Mouse (Mus musculus) hindbrain, postnatal 0 days (tissue): ENCODE results near the gene Plxnb3. TPM values are rescaled to one million over a fixed set of nuclear protein-coding genes. Genes with fewer than 3 reads are reported as not detected.

Experiments used
- ATAC-seq: fragments of 200-750 bp; cut with Nextera tagmentation; 2 replicates; pipeline ENCODE4 v1.8.0; 2017; ENCODE audit warnings: mild to moderate bottlenecking, moderate TSS enrichment, moderate library complexity
- DNase-seq: peaks from one replicate; pipeline ENCODE4 v3.0.0-alpha.2; 2015; ENCODE audit warnings: low spot score
- H3K27ac ChIP-seq: fragments of 300-500 bp; sonication (generic); 2 replicates; pipeline ENCODE4 v1.5.1; 2014; ENCODE audit warnings: mild to moderate bottlenecking
- H3K27me3 ChIP-seq: fragments of 300-500 bp; sonication (generic); 2 replicates; pipeline ENCODE4 v1.6.1; 2014; ENCODE audit warnings: low read length, mixed read lengths; ENCODE audit not compliant: insufficient read depth
- H3K36me3 ChIP-seq: fragments of 300-500 bp; sonication (generic); 2 replicates; pipeline ENCODE4 v1.6.1; 2014; ENCODE audit warnings: low read length, mixed read lengths; ENCODE audit not compliant: insufficient read depth
- H3K4me1 ChIP-seq: fragments of 300-500 bp; sonication (generic); 2 replicates; pipeline ENCODE4 v1.6.1; 2014; ENCODE audit warnings: antibody characterized with exemption, low read length, mixed read lengths; ENCODE audit not compliant: insufficient read depth
- H3K4me2 ChIP-seq: fragments of 300-500 bp; sonication (generic); 2 replicates; pipeline ENCODE4 v1.6.1; 2014; ENCODE audit warnings: low read depth, mild to moderate bottlenecking, low read length, moderate library complexity, mixed read lengths
- H3K4me3 ChIP-seq: fragments of 300-500 bp; sonication (generic); 2 replicates; pipeline ENCODE4 v1.5.1; 2014; ENCODE audit warnings: low read length
- H3K9ac ChIP-seq: fragments of 300-500 bp; sonication (generic); replicated peaks from 2 replicates; pipeline ENCODE4 v1.6.1; 2014; ENCODE audit warnings: mild to moderate bottlenecking, low read length, moderate library complexity, mixed read lengths
- H3K9me3 ChIP-seq: fragments of 300-500 bp; sonication (generic); 2 replicates; pipeline ENCODE4 v1.6.1; 2016; ENCODE audit warnings: low read length, mixed read lengths
- CTCF ChIP-seq: IDR thresholded peaks from 2 replicates; pipeline ENCODE4 v1.5.1; 2016; ENCODE audit warnings: antibody characterized with exemption, control low read depth, low read depth
- WGBS: fragments of 180-500 bp; shearing (Covaris S2); extraction: QIAGEN DNeasy Blood & Tissue Kit; methylation state at CpG from one replicate; pipeline ENCODE4 v1.1.7; 2014; 5-methylcytosine and 5-hydroxymethylcytosine counted together
- polyA plus RNA-seq: library from polyadenylated mRNA; unstranded; fragments of >200 nt; fragmentation: Nextera tagmentation; extraction: Ambion mirVana; gene quantifications from 2 replicates; pipeline ENCODE4 v1.2.1, GENCODE M21; 2015
- total RNA-seq: library from RNA; depleted of rRNA; stranded (reverse); fragments of >200 nt; gene quantifications from 2 replicates; pipeline ENCODE4 v1.2.3, GENCODE M21; 2014; rRNA removed

The Plxnb3 gene
- total RNA-seq: 7.4 and 13.6 TPM in 2 replicates
- 1.8 and 2.0 TPM in 2 replicates for polyA plus RNA-seq

DNA sequence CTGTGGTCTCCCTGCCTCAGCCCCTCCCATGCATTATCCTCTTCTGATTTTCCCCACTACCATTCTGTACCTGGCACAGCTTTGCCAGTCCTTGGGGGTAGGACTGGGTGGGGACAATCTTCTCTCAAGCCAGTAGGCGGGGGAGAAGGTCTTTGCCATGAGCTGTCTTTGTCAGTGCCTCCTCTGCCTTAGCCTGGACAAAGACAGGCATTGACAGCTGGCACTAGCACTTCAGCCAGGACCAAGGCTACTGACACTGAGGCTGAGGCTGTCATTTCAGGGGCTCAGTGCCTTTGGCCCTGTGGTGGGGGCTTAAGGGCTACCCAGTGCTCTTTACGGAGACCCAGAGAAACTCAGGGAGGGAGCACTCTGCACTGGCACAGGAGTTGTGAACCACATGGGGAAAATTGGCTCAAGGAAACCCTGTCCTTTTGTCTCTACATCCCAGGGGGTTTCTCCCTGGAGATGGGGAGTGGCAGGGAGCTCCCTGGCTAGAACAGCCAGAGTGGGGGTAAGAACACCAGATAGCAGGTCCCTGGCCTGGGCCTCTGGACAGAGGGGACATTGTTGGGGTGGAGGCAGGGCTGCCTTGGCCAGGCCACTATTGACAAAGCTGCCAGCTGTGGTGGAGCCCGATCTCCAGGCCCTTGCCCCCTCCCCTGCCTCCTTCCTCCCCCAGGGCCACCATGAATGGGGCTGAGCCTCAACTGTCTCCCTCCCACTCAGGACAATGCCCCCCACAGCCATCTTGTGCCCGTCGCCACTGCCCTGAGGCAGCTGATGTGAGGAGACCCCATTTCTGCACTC, at the start of gene Plxnb3:
Gene Plxnb3, plus strand, starts transcription at position 757 of the 807 bp plus-strand sequence.
- WGBS: 62% methylated on average over 5 of the region's 5 CpGs
- H3K4me1 ChIP-seq: no peaks in the 10 kb centered on the region
- H3K9me3 ChIP-seq: no peaks in the 10 kb centered on the region
- ATAC-seq (peak; percentile 53), DNase-seq (no peak)
- no peak within 1 kb of the TSS for H3K9ac ChIP-seq
- TF ChIP-seq CTCF: no peak
- H3K4me3 ChIP-seq: no peak within 1 kb of the TSS
- H3K4me2 ChIP-seq: no peak within 1 kb of the TSS
- H3K36me3 ChIP-seq: no peaks in the 10 kb centered on the region
- no peaks in the 10 kb centered on the region for H3K27me3 ChIP-seq
- H3K27ac ChIP-seq: peak within 1 kb of the TSS; percentile 20; the same call in 1 of the 2 replicates

GRCm38 (mm10) chrX:73715476-73716108, 41.3 kb upstream of the Plxnb3 start:
- Histone ChIP-seq H3K27ac (peak overlapping the region; percentile 74), H3K9me3 (no peaks in the 10 kb centered on the region), H3K36me3 (no peaks in the 10 kb centered on the region), H3K4me1 (no peaks in the 10 kb centered on the region), H3K4me3 (peak overlapping the region; percentile 48), H3K4me2 (peak overlapping the region; percentile 60), H3K27me3 (no peaks in the 10 kb centered on the region), H3K9ac (peak overlapping the region; percentile 51)
- peak; percentile 25; the same call in 1 of the 2 replicates for ATAC-seq
- 35% methylated on average over 21 of the region's 21 CpGs for WGBS
- peak; percentile 46 for TF ChIP-seq CTCF
- peak; percentile 57 for DNase-seq

GRCm38 (mm10) chrX:73716109-73716661, 40.7 kb upstream of the Plxnb3 start, which contains the start of the genes Bcap31 and Abcd1:
Gene Bcap31, minus strand, starts transcription at chrX:73716175.
Gene Abcd1, plus strand, starts transcription at chrX:73716597.
- WGBS: 35% methylated on average over 40 of the region's 45 CpGs
- H3K4me3 ChIP-seq: peak within 1 kb of the TSS; percentile 48
- no peak for TF ChIP-seq CTCF
- peak within 1 kb of the TSS; percentile 60 for H3K4me2 ChIP-seq
- no peaks in the 10 kb centered on the region for H3K9me3 ChIP-seq
- H3K27ac ChIP-seq: peak within 1 kb of the TSS; percentile 74
- ATAC-seq (peak; percentile 95), DNase-seq (peak; percentile 92)
- peak within 1 kb of the TSS; percentile 51 for H3K9ac ChIP-seq
- H3K36me3 ChIP-seq: no peaks in the 10 kb centered on the region
- H3K4me1 ChIP-seq: no peaks in the 10 kb centered on the region
- no peaks in the 10 kb centered on the region for H3K27me3 ChIP-seq

GRCm38 (mm10) chrX:73716709-73717545, 40.0 kb upstream of the Plxnb3 start:
- Histone ChIP-seq H3K36me3 (no peaks in the 10 kb centered on the region), H3K27me3 (no peaks in the 10 kb centered on the region), H3K27ac (peak overlapping the region; percentile 74), H3K4me1 (no peaks in the 10 kb centered on the region), H3K9me3 (no peaks in the 10 kb centered on the region), H3K9ac (peak overlapping the region; percentile 51), H3K4me3 (peak overlapping the region; percentile 48), H3K4me2 (peak overlapping the region; percentile 60)
- ATAC-seq (no peak; the same call in 1 of the 2 replicates), DNase-seq (peak; percentile 6)
- TF ChIP-seq CTCF: no peak
- WGBS: 39% methylated on average over 30 of the region's 30 CpGs

DNA sequence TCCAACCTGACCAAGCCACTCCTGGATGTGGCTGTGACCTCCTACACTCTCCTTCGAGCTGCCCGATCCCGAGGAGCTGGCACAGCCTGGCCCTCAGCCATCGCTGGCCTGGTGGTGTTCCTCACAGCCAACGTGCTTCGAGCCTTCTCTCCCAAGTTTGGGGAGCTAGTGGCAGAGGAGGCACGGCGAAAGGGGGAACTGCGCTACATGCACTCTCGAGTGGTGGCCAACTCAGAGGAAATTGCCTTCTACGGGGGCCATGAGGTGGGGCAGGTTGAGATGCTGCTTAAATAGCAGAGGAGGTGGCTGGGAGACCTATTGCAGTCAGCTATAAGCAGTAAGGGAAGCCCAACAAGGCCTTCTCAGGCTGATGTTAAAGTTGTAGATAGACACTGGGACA, 39.2 kb upstream of the Plxnb3 start:
- TF ChIP-seq CTCF: no peak
- no peaks in the 10 kb centered on the region for H3K4me1 ChIP-seq
- WGBS: 66% methylated on average over 11 of the region's 11 CpGs

GRCm38 (mm10) chrX:73718271-73718670, 38.6 kb upstream of the Plxnb3 start:
- peak overlapping the region; percentile 21; the same call in 1 of the 2 replicates for H3K4me2 ChIP-seq
- no peak for TF ChIP-seq CTCF
- H3K9me3 ChIP-seq: no peaks in the 10 kb centered on the region
- no peak overlapping the region for H3K9ac ChIP-seq
- ATAC-seq: no peak
- H3K27me3 ChIP-seq: no peaks in the 10 kb centered on the region
- H3K4me1 ChIP-seq: no peaks in the 10 kb centered on the region
- 51% methylated on average over 3 of the region's 3 CpGs for WGBS
- H3K36me3 ChIP-seq: no peaks in the 10 kb centered on the region
- H3K27ac ChIP-seq: no peak overlapping the region
- no peak for DNase-seq
- no peak overlapping the region for H3K4me3 ChIP-seq

More for the DNA sequence above, 39.2 kb upstream of the Plxnb3 start:
- no peak for ATAC-seq
- peak overlapping the region; percentile 74; the same call in 1 of the 2 replicates for H3K27ac ChIP-seq
- no peaks in the 10 kb centered on the region for H3K9me3 ChIP-seq
- H3K4me3 ChIP-seq: no peak overlapping the region
- peak overlapping the region; percentile 51; the same call in 1 of the 2 replicates for H3K9ac ChIP-seq
- no peaks in the 10 kb centered on the region for H3K27me3 ChIP-seq
- no peaks in the 10 kb centered on the region for H3K36me3 ChIP-seq
- no peak for DNase-seq
- peak overlapping the region; percentile 60 for H3K4me2 ChIP-seq
